Mouse (Mus musculus) liver, embryonic 16.5 days (tissue): ENCODE results near the gene Opa3. TPM values are rescaled to one million over a fixed set of nuclear protein-coding genes. Genes with fewer than 3 reads are reported as not detected.
A peak's percentile ranks its signal among the peaks of the same experiment; 100 is the strongest.

Source experiments
- ATAC-seq: fragments of 200-750 bp; cut with Nextera tagmentation; 2 replicates; pipeline ENCODE4 v1.8.0; 2017; ENCODE audit warnings: low read depth, mild to moderate bottlenecking, moderate number of reproducible peaks, moderate library complexity
- H3K27ac ChIP-seq: fragments of 300-500 bp; sonication (generic); 2 replicates; pipeline ENCODE4 v1.5.1; 2014; ENCODE audit warnings: mild to moderate bottlenecking, low read length
- H3K27me3 ChIP-seq: fragments of 300-500 bp; sonication (generic); 2 replicates; pipeline ENCODE4 v1.6.1; 2014; ENCODE audit warnings: low read depth, low read length, mixed read lengths; ENCODE audit not compliant: control insufficient read depth, insufficient read depth
- H3K36me3 ChIP-seq: fragments of 300-500 bp; sonication (generic); 2 replicates; pipeline ENCODE4 v1.6.1; 2014; ENCODE audit warnings: mild to moderate bottlenecking; ENCODE audit not compliant: control insufficient read depth, insufficient read depth
- H3K4me1 ChIP-seq: fragments of 300-500 bp; sonication (generic); 2 replicates; pipeline ENCODE4 v1.6.1; 2014; ENCODE audit warnings: low read depth, low read length, mixed read lengths; ENCODE audit not compliant: control insufficient read depth
- H3K4me2 ChIP-seq: fragments of 300-500 bp; sonication (generic); 2 replicates; pipeline ENCODE4 v1.6.1; 2014; ENCODE audit warnings: low read depth, low read length, mixed read lengths
- H3K4me3 ChIP-seq: fragments of 300-500 bp; sonication (generic); 2 replicates; pipeline ENCODE4 v1.5.1; 2014; ENCODE audit warnings: low read depth, mild to moderate bottlenecking, low read length
- H3K9ac ChIP-seq: fragments of 300-500 bp; sonication (generic); 2 replicates; pipeline ENCODE4 v1.6.1; 2014; ENCODE audit warnings: low read depth, low read length
- H3K9me3 ChIP-seq: fragments of 300-500 bp; sonication (generic); replicated peaks from 2 replicates; pipeline ENCODE4 v1.6.1; 2016; ENCODE audit warnings: low read length; ENCODE audit not compliant: control insufficient read depth
- WGBS: fragments of 180-500 bp; shearing (Covaris S2); extraction: QIAGEN DNeasy Blood & Tissue Kit; methylation state at CpG from one replicate; pipeline ENCODE4 v1.1.7; 2014; ENCODE audit not compliant: insufficient replicate concordance; 5-methylcytosine and 5-hydroxymethylcytosine counted together
- polyA plus RNA-seq: library from polyadenylated mRNA; unstranded; fragments of >200 nt; fragmentation: Nextera tagmentation; extraction: Ambion mirVana; gene quantifications from 2 replicates; pipeline ENCODE4 v1.2.1, GENCODE M21; 2015

Opa3 gene
- polyA plus RNA-seq, 1 experiment from 2014 or later, result 14.3 TPM

- peak; percentile 66 for ATAC-seq
- Histone ChIP-seq H3K4me3 (peak overlapping the region; percentile 50), H3K36me3 (no peaks in the 10 kb centered on the region), H3K27me3 (peaks cover 5% of the 10 kb centered on the region), H3K9ac (peak overlapping the region; percentile 45), H3K27ac (no peak overlapping the region), H3K9me3 (no peaks in the 10 kb centered on the region), H3K4me2 (peak overlapping the region; percentile 76), H3K4me1 (peaks cover 20% of the 10 kb centered on the region)
- 1% methylated on average over 20 of the region's 20 CpGs for WGBS
These were observed 62.9 kb downstream of the Opa3 start for GRCm38 (mm10) chr7:19290969-19291596.

DNA sequence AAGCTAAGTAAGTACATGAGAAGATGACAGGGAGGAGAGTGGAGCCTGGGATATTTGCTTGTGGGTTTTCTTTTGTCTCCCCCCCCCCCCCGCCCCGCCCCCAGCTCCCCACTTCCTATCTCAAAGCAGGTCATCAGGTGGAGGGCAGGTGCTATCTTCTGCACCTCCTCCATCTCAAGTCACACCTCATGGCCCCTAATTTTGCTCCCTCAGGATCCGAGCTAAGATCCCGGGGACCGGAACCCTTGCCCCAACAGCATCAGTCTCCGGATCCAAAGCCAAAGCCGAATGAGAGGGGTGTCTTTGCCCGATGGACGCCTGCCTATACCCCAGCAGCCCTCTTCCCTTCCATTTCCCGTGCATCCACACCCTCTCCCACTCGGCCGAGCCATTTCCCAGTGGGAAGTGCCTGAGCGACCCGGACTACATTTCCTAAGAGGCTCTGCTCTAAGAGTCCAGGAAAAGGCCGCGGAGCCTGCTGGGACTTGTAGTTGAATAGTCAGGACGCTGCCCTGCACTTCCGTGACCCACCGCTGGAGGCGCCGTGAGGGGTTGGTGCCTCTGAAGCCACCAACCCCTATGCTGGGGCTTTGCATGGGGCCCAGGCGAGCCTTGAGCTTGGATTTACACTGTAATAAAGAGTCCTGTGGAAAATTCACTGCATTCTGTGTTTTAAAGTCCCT lies 67.5 kb downstream of the Opa3 start:
- ATAC-seq, result peak; percentile 44
- Histone ChIP-seq H3K4me1 (peaks cover 20% of the 10 kb centered on the region), H3K9me3 (no peaks in the 10 kb centered on the region), H3K27me3 (no peaks in the 10 kb centered on the region), H3K36me3 (no peaks in the 10 kb centered on the region), H3K4me3 (peak overlapping the region; percentile 45), H3K9ac (0 out of 2 replicates have a peak overlapping the region, but pooled peaks have one; percentile 15), H3K27ac (no peak overlapping the region), H3K4me2 (peak overlapping the region; percentile 56)
- WGBS, result 11% methylated on average over 20 of the region's 22 CpGs

DNA sequence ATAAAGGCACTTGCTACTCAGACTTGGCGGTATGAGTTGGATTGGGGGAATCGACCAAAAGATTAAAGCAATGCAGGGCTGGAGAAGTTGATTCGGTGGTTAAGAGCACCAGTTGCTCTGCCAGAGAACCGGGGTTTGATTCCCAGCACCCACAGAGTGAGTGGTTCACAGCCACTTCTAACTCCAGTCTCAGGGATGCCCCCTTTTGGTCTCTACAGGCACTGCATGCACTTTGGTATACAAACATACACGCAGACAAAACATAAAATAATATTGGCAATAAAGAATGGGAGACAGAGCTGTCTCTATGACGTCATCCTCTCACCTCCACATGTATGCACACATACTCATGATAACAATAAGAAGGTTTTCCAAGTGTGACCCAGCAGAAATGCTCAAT lies 68.9 kb downstream of the Opa3 start:
- 77% methylated on average over 6 of the region's 6 CpGs for WGBS
- Histone ChIP-seq H3K9ac (no peak overlapping the region), H3K4me3 (no peak overlapping the region), H3K27me3 (peaks cover 7% of the 10 kb centered on the region), H3K36me3 (no peaks in the 10 kb centered on the region), H3K4me2 (no peak overlapping the region), H3K9me3 (no peaks in the 10 kb centered on the region), H3K27ac (no peak overlapping the region), H3K4me1 (peaks cover 6% of the 10 kb centered on the region)
- no peak for ATAC-seq

GRCm38 (mm10) chr7:19297794-19298193 lies 69.7 kb downstream of the Opa3 start:
- H3K4me2 ChIP-seq, result no peak overlapping the region
- WGBS, result 85% methylated on average over 5 of the region's 5 CpGs

GRCm38 (mm10) chr7:19299194-19299593 lies 71.1 kb downstream of the Opa3 start:
- Histone ChIP-seq H3K9ac (no peak overlapping the region), H3K4me3 (no peak overlapping the region), H3K4me1 (peaks cover 3% of the 10 kb centered on the region; the same call in 1 of the 2 replicates), H3K4me2 (no peak overlapping the region), H3K36me3 (no peaks in the 10 kb centered on the region), H3K27ac (no peak overlapping the region), H3K27me3 (peaks cover 29% of the 10 kb centered on the region), H3K9me3 (no peaks in the 10 kb centered on the region)
- WGBS, result 13% methylated on average over 3 of the region's 3 CpGs
- no peak for ATAC-seq

More at GRCm38 (mm10) chr7:19297794-19298193, 69.7 kb downstream of the Opa3 start:
- ATAC-seq, result no peak
- Histone ChIP-seq H3K9ac (no peak overlapping the region), H3K36me3 (no peaks in the 10 kb centered on the region), H3K4me1 (peaks cover 6% of the 10 kb centered on the region; the same call in 1 of the 2 replicates), H3K9me3 (no peaks in the 10 kb centered on the region), H3K27me3 (peaks cover 15% of the 10 kb centered on the region), H3K27ac (no peak overlapping the region), H3K4me3 (no peak overlapping the region)

- peak; percentile 89 for ATAC-seq
- under 1% methylated on average over 29 of the region's 29 CpGs for WGBS
- Histone ChIP-seq H3K9me3 (no peaks in the 10 kb centered on the region), H3K27ac (no peak overlapping the region), H3K4me2 (peak overlapping the region; percentile 33), H3K4me1 (no peaks in the 10 kb centered on the region; the same call in none of the 2 replicates), H3K27me3 (peaks cover 44% of the 10 kb centered on the region), H3K36me3 (no peaks in the 10 kb centered on the region), H3K4me3 (peak overlapping the region; percentile 56), H3K9ac (no peak overlapping the region)
These were observed 72.6 kb downstream of the Opa3 start for GRCm38 (mm10) chr7:19300501-19301421.

- 13% methylated on average over 16 of the region's 16 CpGs for WGBS
- Histone ChIP-seq H3K4me3 (no peak overlapping the region), H3K27me3 (peaks cover 53% of the 10 kb centered on the region), H3K9me3 (no peaks in the 10 kb centered on the region), H3K4me1 (no peaks in the 10 kb centered on the region; the same call in none of the 2 replicates), H3K27ac (no peak overlapping the region), H3K9ac (no peak overlapping the region), H3K4me2 (peak overlapping the region; percentile 27), H3K36me3 (no peaks in the 10 kb centered on the region)
- ATAC-seq, result no peak
These were observed 73.5 kb downstream of the Opa3 start for GRCm38 (mm10) chr7:19301461-19302263.
